Mouse (Mus musculus) brain, embryonic 14.5 days (tissue): ENCODE measurements around the gene Fdx1l. TPM values are rescaled to one million over a fixed set of nuclear protein-coding genes. Genes with fewer than 3 reads are reported as not detected.
A peak's percentile ranks its signal among the peaks of the same experiment; 100 is the strongest.

Experiments used
- DNase-seq: peaks from one replicate; pipeline ENCODE4 v3.0.0-alpha.2; 2011; ENCODE audit warnings: low read depth
- CTCF ChIP-seq: fragments of 200-500 bp; IDR thresholded peaks from 2 replicates; pipeline ENCODE4 v1.5.1; 2012; ENCODE audit warnings: inconsistent platforms, mild to moderate bottlenecking, moderate library complexity, borderline replicate concordance; ENCODE audit not compliant: insufficient read depth, insufficient read length; ENCODE audit errors: extremely low read depth
- POLR2A ChIP-seq: fragments of 200-500 bp; IDR thresholded peaks from 2 replicates; pipeline ENCODE4 v1.6.1; 2012; ENCODE audit warnings: mild to moderate bottlenecking, inconsistent platforms, borderline replicate concordance; ENCODE audit not compliant: poor library complexity, insufficient read depth, insufficient read length, severe bottlenecking; ENCODE audit errors: extremely low read depth
- polyA plus RNA-seq: library from polyadenylated mRNA; depleted of rRNA; stranded (reverse); fragments of >200 nt; gene quantifications from 2 replicates; pipeline ENCODE4 v1.2.3, GENCODE M21; 2012

The Fdx1l gene
- polyA plus RNA-seq, 1 experiment, result 68.4 TPM

- DNase-seq, result no peak
- TF ChIP-seq POLR2A (no peak), CTCF (no peak)
These were observed 38.8 kb downstream of the Fdx1l start for GRCm38 (mm10) chr9:21034481-21035085.

- no peak for TF ChIP-seq POLR2A
- no peak for TF ChIP-seq CTCF
- peak; percentile 65 for DNase-seq
These were observed 40.3 kb downstream of the Fdx1l start for GRCm38 (mm10) chr9:21033136-21033535.

GRCm38 (mm10) chr9:21032491-21032890, 40.9 kb downstream of the Fdx1l start:
- no peak for DNase-seq

GRCm38 (mm10) chr9:21031896-21032351, 41.5 kb downstream of the Fdx1l start, which contains the start of gene Icam5:
Gene Icam5 (plus strand): TSS chr9:21032073.
- peak; percentile 48 for DNase-seq
- TF ChIP-seq CTCF (no peak), POLR2A (no peak)

More at GRCm38 (mm10) chr9:21032491-21032890, 40.9 kb downstream of the Fdx1l start:
- no peak for TF ChIP-seq CTCF
- no peak for TF ChIP-seq POLR2A

- TF ChIP-seq CTCF, result no peak
- TF ChIP-seq POLR2A, result no peak
- peak; percentile 71 for DNase-seq
These were observed 42.0 kb downstream of the Fdx1l start for GRCm38 (mm10) chr9:21031251-21031895.

GRCm38 (mm10) chr9:21030781-21031250, 42.6 kb downstream of the Fdx1l start:
- TF ChIP-seq POLR2A, result no peak
- TF ChIP-seq CTCF, result peak; percentile 59; the same call in 1 of the 2 replicates
- peak; percentile 89 for DNase-seq

- no peak for DNase-seq
- no peak for TF ChIP-seq POLR2A
- TF ChIP-seq CTCF, result no peak
These were observed 43.3 kb downstream of the Fdx1l start for GRCm38 (mm10) chr9:21030055-21030600.

GRCm38 (mm10) chr9:21029291-21030054, 43.9 kb downstream of the Fdx1l start, which contains the start of gene Icam4:
Gene Icam4 (plus strand): TSS chr9:21029373.
- TF ChIP-seq POLR2A (no peak), CTCF (peak; percentile 83)
- peak; percentile 63 for DNase-seq

GRCm38 (mm10) chr9:21028560-21029110, 44.8 kb downstream of the Fdx1l start:
- DNase-seq, result no peak
- TF ChIP-seq CTCF (no peak), POLR2A (no peak)

- TF ChIP-seq CTCF, result no peak
- no peak for TF ChIP-seq POLR2A
- no peak for DNase-seq
These were observed 45.6 kb downstream of the Fdx1l start for GRCm38 (mm10) chr9:21027774-21028290.
